Mouse (Mus musculus): ENCODE measurements around the gene Gpank1. TPM values are rescaled to one million over a fixed set of nuclear protein-coding genes. Genes with fewer than 3 reads are reported as not detected.

Gpank1 gene
- polyA plus RNA-seq (2012; rRNA removed; ENCODE audit: low replicate concordance) = 12.3 and 16.6 TPM in 2 replicates

GRCm38 (mm10) chr17:35121143-35121799, at the start of gene Gpank1:
TSS of gene Gpank1 (plus strand) at chr17:35121455.

DNA sequence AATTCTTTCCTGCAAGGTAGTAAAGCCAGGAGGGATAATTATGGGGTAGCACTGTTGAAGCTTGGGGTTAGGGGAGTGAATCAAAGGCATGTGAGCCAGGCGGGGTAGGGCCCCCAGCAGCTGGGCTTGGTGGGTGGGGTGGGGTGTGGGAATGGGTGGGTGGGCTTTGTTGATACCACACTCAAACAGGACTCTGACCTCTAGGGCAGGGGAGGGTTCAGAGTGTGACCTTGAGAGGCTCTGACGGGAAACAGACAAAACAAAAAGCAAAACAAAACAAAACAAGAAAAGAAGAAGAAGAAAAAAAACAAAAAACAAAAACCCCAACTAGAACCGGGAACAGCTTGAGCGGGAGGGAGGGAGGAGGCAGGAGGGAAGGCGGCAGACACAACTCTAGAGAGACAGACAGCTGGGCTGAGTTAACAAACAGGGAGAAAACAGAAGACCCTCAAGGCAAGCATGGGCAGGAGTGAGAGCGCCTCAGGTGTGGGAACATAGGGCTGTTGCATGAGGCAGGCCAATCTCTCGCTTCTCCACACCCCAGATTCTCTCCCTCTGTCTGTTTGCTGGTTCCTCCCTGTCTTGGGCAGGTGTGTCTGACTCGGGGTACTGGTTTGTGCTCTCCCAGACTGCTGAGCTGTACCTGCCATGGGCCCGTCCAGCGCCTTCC, 44.6 kb upstream of the Gpank1 start, which contains the start of gene Ly6g6e:
TSS of gene Ly6g6e (plus strand) at position 396 of the 670 bp plus-strand sequence.

GRCm38 (mm10) chr17:35077786-35078233, 43.4 kb upstream of the Gpank1 start, which contains the start of gene Ly6g6d:
TSS of gene Ly6g6d (minus strand) at chr17:35078065.

DNA sequence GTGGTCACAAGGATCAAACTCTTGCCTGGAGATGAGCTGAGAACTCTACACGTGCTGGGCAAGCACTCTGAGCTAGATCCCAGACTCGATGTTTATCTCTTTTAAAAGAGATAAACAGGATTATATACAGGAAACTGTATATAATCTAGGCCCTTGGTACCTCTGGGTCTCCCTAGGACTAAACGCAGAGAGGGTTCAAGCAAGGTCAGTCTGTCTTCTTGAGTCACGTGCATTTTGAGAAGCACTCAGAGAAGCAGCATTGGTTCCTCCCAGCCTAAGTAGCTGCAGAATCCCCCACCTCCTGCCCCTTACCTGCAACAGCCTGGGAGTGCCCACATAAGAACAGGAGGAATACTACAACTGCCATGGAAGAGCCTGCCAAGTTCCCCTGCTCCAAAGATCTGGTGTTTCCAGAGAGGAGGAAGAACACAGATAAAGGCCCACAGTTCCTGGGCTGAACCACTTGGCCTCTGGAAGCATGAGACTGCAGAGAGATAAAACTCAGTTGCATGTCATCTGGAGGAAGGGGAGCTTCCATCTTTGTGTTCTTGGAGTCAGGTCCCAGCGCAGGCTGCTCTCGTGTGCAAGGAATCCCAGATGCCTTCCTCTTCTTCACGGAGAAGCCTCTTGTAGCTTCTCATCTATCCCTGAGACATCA, 35.9 kb upstream of the Gpank1 start, which contains the start of gene Ly6g6f:
TSS of gene Ly6g6f (minus strand) at position 403 of the 658 bp plus-strand sequence.

GRCm38 (mm10) chr17:35088825-35089644, 32.2 kb upstream of the Gpank1 start, which contains the start of gene Abhd16a:
TSS of gene Abhd16a (plus strand) at chr17:35089263.

DNA sequence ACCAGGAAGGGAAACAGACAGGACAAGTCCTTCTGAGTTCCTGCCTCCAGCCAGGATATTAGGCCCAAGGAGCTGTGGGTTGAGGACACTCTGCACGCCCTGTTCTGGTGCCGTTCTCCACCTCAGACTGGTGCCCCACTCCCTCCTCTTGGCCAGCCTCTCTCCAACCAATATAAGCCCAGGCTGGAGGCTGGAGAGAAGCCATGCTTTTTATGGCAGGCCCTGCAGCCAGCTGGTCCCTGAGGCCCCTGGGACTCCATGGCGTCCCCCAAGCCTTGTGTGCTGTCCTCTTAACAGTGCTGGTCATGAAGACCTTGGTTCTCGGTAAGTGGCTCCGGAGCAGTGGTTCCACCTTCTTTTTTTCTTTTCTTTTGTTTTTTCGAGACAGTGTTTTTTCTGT, 13.2 kb upstream of the Gpank1 start, which contains the start of gene Ly6g5c:
TSS of gene Ly6g5c (plus strand) at position 183 of the 400 bp plus-strand sequence.

GRCm38 (mm10) chr17:35115046-35116019, 5.9 kb upstream of the Gpank1 start, which contains the start of gene Ly6g5b:
TSS of gene Ly6g5b (minus strand) at chr17:35115428.

GRCm38 (mm10) chr17:35121871-35122303, 632 bp downstream of the Gpank1 start, which contains the start of gene Csnk2b:
TSS of gene Csnk2b (minus strand) at chr17:35122053.

GRCm38 (mm10) chr17:35126206-35126611, 5.0 kb downstream of the Gpank1 start, which contains the start of gene D17H6S53E:
TSS of gene D17H6S53E (plus strand) at chr17:35126373.

DNA sequence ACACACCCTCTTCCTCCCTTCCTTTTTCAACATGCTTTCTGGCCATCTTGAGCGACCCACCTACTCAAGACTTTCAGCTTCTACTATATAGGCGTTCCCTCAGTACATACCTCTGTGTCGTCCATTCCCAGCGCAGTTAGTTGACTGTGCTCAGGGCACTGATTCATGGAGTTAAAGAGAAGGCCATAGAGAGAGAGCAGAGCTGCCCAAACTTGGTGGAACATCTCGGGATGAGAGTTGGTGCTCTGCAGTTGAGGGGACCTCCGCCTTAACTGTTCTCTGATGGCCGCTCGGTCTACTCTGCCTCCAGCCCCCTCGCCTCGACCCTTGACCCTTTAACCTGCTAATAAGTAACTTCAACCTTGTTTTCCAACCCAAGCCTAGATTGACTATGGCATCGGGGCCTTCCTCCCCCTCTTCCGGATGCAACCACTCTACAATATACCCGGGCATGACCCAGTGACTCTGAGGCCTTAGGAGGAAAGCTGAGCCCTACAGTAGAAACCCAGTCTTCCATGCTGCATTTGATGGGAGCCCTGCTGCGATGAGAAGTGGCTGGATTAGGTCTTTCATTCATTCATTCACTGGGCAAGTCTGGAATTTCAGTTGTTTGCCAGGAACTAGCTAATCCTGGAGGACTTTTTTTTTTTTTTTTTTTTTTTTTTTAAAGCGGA, 10.4 kb downstream of the Gpank1 start, which contains the start of gene Apom:
TSS of gene Apom (minus strand) at position 551 of the 674 bp plus-strand sequence.

GRCm38 (mm10) chr17:35134801-35135590, 13.7 kb downstream of the Gpank1 start, which contains the start of gene Bag6:
TSS of gene Bag6 (plus strand) at chr17:35135178.

GRCm38 (mm10) chr17:35164568-35165450, 43.6 kb downstream of the Gpank1 start, which contains the start of gene Prrc2a:
TSS of gene Prrc2a (minus strand) at chr17:35164897.

Other genes with a start within 250 kb of the Gpank1 start
- 7.5 and 24.8 TPM in 2 replicates for gene Zbtb12, start 242.0 kb upstream of the Gpank1 start, polyA plus RNA-seq (2012; rRNA removed; ENCODE audit: low replicate concordance)
- gene Gm20547, start 239.4 kb upstream of the Gpank1 start, polyA plus RNA-seq (2012; rRNA removed; ENCODE audit: low replicate concordance) = not detected in 2 replicates
- 69.3 and 73.7 TPM in 2 replicates for gene C2, start 223.2 kb upstream of the Gpank1 start, polyA plus RNA-seq (2012; rRNA removed; ENCODE audit: low replicate concordance)
- 185 and 311 TPM in 2 replicates for gene Ehmt2, start 223.0 kb upstream of the Gpank1 start, polyA plus RNA-seq (2012; rRNA removed; ENCODE audit: low replicate concordance)
- 0.10 and 12.1 TPM in 2 replicates for gene Slc44a4, start 207.0 kb upstream of the Gpank1 start, polyA plus RNA-seq (2012; rRNA removed; ENCODE audit: low replicate concordance)
- 41.5 and 44.0 TPM in 2 replicates for gene Neu1, start 190.2 kb upstream of the Gpank1 start, polyA plus RNA-seq (2012; rRNA removed; ENCODE audit: low replicate concordance)
- 15.3 and 47.3 TPM in 2 replicates for gene Hspa1b, start 162.2 kb upstream of the Gpank1 start, polyA plus RNA-seq (2012; rRNA removed; ENCODE audit: low replicate concordance)
- not detected in 2 replicates for gene Gm20481, start 151.5 kb upstream of the Gpank1 start, polyA plus RNA-seq (2012; rRNA removed; ENCODE audit: low replicate concordance)
- 8.7 and 27.0 TPM in 2 replicates for gene Hspa1a, start 149.3 kb upstream of the Gpank1 start, polyA plus RNA-seq (2012; rRNA removed; ENCODE audit: low replicate concordance)
- gene Hspa1l, start 148.8 kb upstream of the Gpank1 start, polyA plus RNA-seq (2012; rRNA removed; ENCODE audit: low replicate concordance) = 0.46 and 0.59 TPM in 2 replicates
- gene Lsm2, start 139.6 kb upstream of the Gpank1 start, polyA plus RNA-seq (2012; rRNA removed; ENCODE audit: low replicate concordance) = 69.2 and 79.0 TPM in 2 replicates
- 61.9 and 207 TPM in 2 replicates for gene Vars, start 120.5 kb upstream of the Gpank1 start, polyA plus RNA-seq (2012; rRNA removed; ENCODE audit: low replicate concordance)
- gene Vwa7, start 104.9 kb upstream of the Gpank1 start, polyA plus RNA-seq (2012; rRNA removed; ENCODE audit: low replicate concordance) = 0.39 and 0.62 TPM in 2 replicates
- gene Sapcd1, start 93.4 kb upstream of the Gpank1 start, polyA plus RNA-seq (2012; rRNA removed; ENCODE audit: low replicate concordance) = 0.54 and 1.7 TPM in 2 replicates
- gene Msh5, start 74.7 kb upstream of the Gpank1 start, polyA plus RNA-seq (2012; rRNA removed; ENCODE audit: low replicate concordance) = 1.8 TPM in 2 replicates
- gene Clic1, start 71.5 kb upstream of the Gpank1 start, polyA plus RNA-seq (2012; rRNA removed; ENCODE audit: low replicate concordance) = 87.4 and 180 TPM in 2 replicates
- gene Ddah2, start 62.4 kb upstream of the Gpank1 start, polyA plus RNA-seq (2012; rRNA removed; ENCODE audit: low replicate concordance) = 59.2 and 121 TPM in 2 replicates
- gene Ly6g6c, start 56.1 kb upstream of the Gpank1 start, polyA plus RNA-seq (2012; rRNA removed; ENCODE audit: low replicate concordance) = 0.17 TPM in 1 of 2 replicates, not detected in the other
- 0.09 and 0.21 TPM in 2 replicates for gene Mpig6b, start 55.3 kb upstream of the Gpank1 start, polyA plus RNA-seq (2012; rRNA removed; ENCODE audit: low replicate concordance)
- gene Ly6g6e, start 44.6 kb upstream of the Gpank1 start, polyA plus RNA-seq (2012; rRNA removed; ENCODE audit: low replicate concordance) = 0.24 and 4.5 TPM in 2 replicates
- 2.3 and 5.4 TPM in 2 replicates for gene Ly6g6d, start 43.4 kb upstream of the Gpank1 start, polyA plus RNA-seq (2012; rRNA removed; ENCODE audit: low replicate concordance)
- gene Ly6g6f, start 35.8 kb upstream of the Gpank1 start, polyA plus RNA-seq (2012; rRNA removed; ENCODE audit: low replicate concordance) = not detected in 2 replicates
- gene Abhd16a, start 32.2 kb upstream of the Gpank1 start, polyA plus RNA-seq (2012; rRNA removed; ENCODE audit: low replicate concordance) = 206 and 214 TPM in 2 replicates
- gene Ly6g5c, start 13.2 kb upstream of the Gpank1 start, polyA plus RNA-seq (2012; rRNA removed; ENCODE audit: low replicate concordance) = 3.1 TPM in 1 of 2 replicates, not detected in the other
- 1.9 and 3.2 TPM in 2 replicates for gene Ly6g5b, start 6.0 kb upstream of the Gpank1 start, polyA plus RNA-seq (2012; rRNA removed; ENCODE audit: low replicate concordance)
- 304 and 310 TPM in 2 replicates for gene Csnk2b, start 598 bp downstream of the Gpank1 start, polyA plus RNA-seq (2012; rRNA removed; ENCODE audit: low replicate concordance)
- gene D17H6S53E, start 4.9 kb downstream of the Gpank1 start, polyA plus RNA-seq (2012; rRNA removed; ENCODE audit: low replicate concordance) = 6.4 and 11.3 TPM in 2 replicates
- 0.17 TPM in 1 of 2 replicates, not detected in the other for gene Apom, start 10.6 kb downstream of the Gpank1 start, polyA plus RNA-seq (2012; rRNA removed; ENCODE audit: low replicate concordance)
- 178 and 246 TPM in 2 replicates for gene Bag6, start 13.7 kb downstream of the Gpank1 start, polyA plus RNA-seq (2012; rRNA removed; ENCODE audit: low replicate concordance)
- 249 and 404 TPM in 2 replicates for gene Prrc2a, start 43.4 kb downstream of the Gpank1 start, polyA plus RNA-seq (2012; rRNA removed; ENCODE audit: low replicate concordance)
- gene Aif1, start 54.6 kb downstream of the Gpank1 start, polyA plus RNA-seq (2012; rRNA removed; ENCODE audit: low replicate concordance) = 1.9 and 5.2 TPM in 2 replicates
- 23.5 and 60.6 TPM in 2 replicates for gene Lst1, start 67.0 kb downstream of the Gpank1 start, polyA plus RNA-seq (2012; rRNA removed; ENCODE audit: low replicate concordance)
- 4.2 and 11.0 TPM in 2 replicates for gene Ltb, start 73.0 kb downstream of the Gpank1 start, polyA plus RNA-seq (2012; rRNA removed; ENCODE audit: low replicate concordance)
- gene Tnf, start 80.6 kb downstream of the Gpank1 start, polyA plus RNA-seq (2012; rRNA removed; ENCODE audit: low replicate concordance) = 2.2 and 3.1 TPM in 2 replicates
- 0.16 and 0.69 TPM in 2 replicates for gene Lta, start 83.9 kb downstream of the Gpank1 start, polyA plus RNA-seq (2012; rRNA removed; ENCODE audit: low replicate concordance)
- 0.64 and 4.9 TPM in 2 replicates for gene Gm16181, start 99.4 kb downstream of the Gpank1 start, polyA plus RNA-seq (2012; rRNA removed; ENCODE audit: low replicate concordance)
- gene Atp6v1g2, start 112.2 kb downstream of the Gpank1 start, polyA plus RNA-seq (2012; rRNA removed; ENCODE audit: low replicate concordance) = 7.5 and 9.8 TPM in 2 replicates
- 14.3 and 18.2 TPM in 2 replicates for gene Nfkbil1, start 114.3 kb downstream of the Gpank1 start, polyA plus RNA-seq (2012; rRNA removed; ENCODE audit: low replicate concordance)
- gene Ddx39b, start 120.3 kb downstream of the Gpank1 start, polyA plus RNA-seq (2012; rRNA removed; ENCODE audit: low replicate concordance) = 285 and 496 TPM in 2 replicates
- 1,137 and 2,644 TPM in 2 replicates for gene H2-D1, start 141.3 kb downstream of the Gpank1 start, polyA plus RNA-seq (2012; rRNA removed; ENCODE audit: low replicate concordance)
- gene H2-Q1, start 198.9 kb downstream of the Gpank1 start, polyA plus RNA-seq (2012; rRNA removed; ENCODE audit: low replicate concordance) = not detected in 2 replicates
- gene H2-Q2, start 220.8 kb downstream of the Gpank1 start, polyA plus RNA-seq (2012; rRNA removed; ENCODE audit: low replicate concordance) = 2.4 TPM in 1 of 2 replicates, not detected in the other

All from subcutaneous adipose tissue, adult 2 months (tissue).